Mouse (Mus musculus) heart, postnatal 4 days (tissue): ENCODE data around the gene Kif24. TPM values are rescaled to one million over a fixed set of nuclear protein-coding genes. Genes with fewer than 3 reads are reported as not detected.

ENCODE experiments used
- DNase-seq: peaks from one replicate; pipeline ENCODE4 v3.0.0; 2021
- total RNA-seq, 2 experiments: library from RNA; stranded (reverse); gene quantifications; 2 replicates each; pipeline ENCODE4 v1.2.3; 2021

The Kif24 gene
- total RNA-seq, 2 experiments from 2014 or later: 4.4 to 4.6 TPM

- no peak for DNase-seq
These were observed 118.7 kb downstream of the Kif24 start for GRCm38 (mm10) chr4:41346011-41346410.

GRCm38 (mm10) chr4:41340912-41341550 is 123.7 kb downstream of the Kif24 start:
- no peak for DNase-seq

Other genes with a start within 250 kb of the Kif24 start
- gene Ubap2, start 189.7 kb downstream of the Kif24 start, total RNA-seq: 10 to 100 TPM; 79.9 to 89.9 TPM
- gene Dcaf12, start 150.0 kb downstream of the Kif24 start, total RNA-seq: 10 to 100 TPM; 38.5 to 46.0 TPM
- 10 to 100 TPM; 35.1 to 38.4 TPM for gene Ubap1, start 115.9 kb downstream of the Kif24 start, total RNA-seq
- 10 to 100 TPM; 26.9 to 27.0 TPM for gene Nudt2, start 264 bp upstream of the Kif24 start, total RNA-seq
- gene AI464131, start 38.2 kb upstream of the Kif24 start, total RNA-seq: 10 to 100 TPM in 1 of 2 experiments, 1 to 10 TPM in 1; 9.2 to 10.7 TPM
- gene 1110017D15Rik, start 52.4 kb upstream of the Kif24 start, total RNA-seq: not detected
- 10 to 100 TPM; 15.3 to 15.5 TPM for gene Fam219a, start 104.7 kb upstream of the Kif24 start, total RNA-seq
- gene Dnaic1, start 104.9 kb upstream of the Kif24 start, total RNA-seq: 1 to 10 TPM; 1.3 to 1.7 TPM
- gene Enho, start 175.4 kb upstream of the Kif24 start, total RNA-seq: 1 to 10 TPM; 5.5 to 5.8 TPM
- gene Cntfr, start 232.2 kb upstream of the Kif24 start, total RNA-seq: 1 to 10 TPM; 3.9 to 4.0 TPM
- gene Il11ra1, start 235.1 kb upstream of the Kif24 start, total RNA-seq: 10 to 100 TPM; 50.0 to 53.5 TPM
- gene Rpp25l, start 248.6 kb upstream of the Kif24 start, total RNA-seq: 10 to 100 TPM; 27.8 to 28.6 TPM